Mouse (Mus musculus): ENCODE data around the gene Hal.

DNA sequence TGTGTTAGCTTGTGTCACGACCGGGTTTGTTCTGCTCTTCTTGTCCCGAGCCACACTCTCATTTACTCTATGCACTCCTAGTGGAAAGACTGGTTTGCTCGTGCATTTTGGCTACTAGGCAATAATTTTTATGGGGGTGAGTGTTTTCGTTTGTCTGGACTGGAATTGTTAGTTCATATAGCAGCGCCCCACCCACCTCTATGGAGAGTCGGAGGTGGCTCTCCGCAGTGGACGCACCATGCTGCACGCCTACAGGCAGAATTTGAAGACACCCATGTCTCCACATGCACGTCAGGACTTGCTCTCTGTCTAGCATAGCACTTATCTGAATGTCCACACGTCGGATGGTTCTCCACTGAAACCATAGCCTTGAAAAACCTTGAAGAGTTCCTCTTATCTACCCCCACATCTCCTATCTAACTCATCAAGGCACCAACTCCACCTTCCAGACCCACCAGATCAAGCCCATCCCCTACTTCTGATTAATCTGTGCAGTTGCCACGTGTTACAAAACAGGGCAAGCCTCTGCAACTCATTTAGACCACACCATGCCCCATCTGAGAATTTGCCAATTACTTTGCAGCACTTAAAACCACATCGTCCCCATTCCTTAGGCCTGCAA is 21.1 kb downstream of the Hal start:
- TF ChIP-seq POLR2A (IDR thresholded peaks at IDR 0.05; ENCODE audit: borderline replicate concordance, low read depth, low read length), result no peak
- no peak for TF ChIP-seq CTCF (IDR thresholded peaks at IDR 0.05; ENCODE audit: low read depth, low read length)
